Mouse (Mus musculus) right cerebral cortex, postnatal 10 days (tissue): Measurements from ENCODE around the gene Il1rn.
A peak's percentile ranks its signal among the peaks of the same experiment; 100 is the strongest.

Experiments
- DNase-seq, 2 experiments: peaks; one replicate each; pipeline ENCODE4 v3.0.0; 2021; ENCODE audit warnings: low spot score in 2 of 2

Gene Il1rn

DNA sequence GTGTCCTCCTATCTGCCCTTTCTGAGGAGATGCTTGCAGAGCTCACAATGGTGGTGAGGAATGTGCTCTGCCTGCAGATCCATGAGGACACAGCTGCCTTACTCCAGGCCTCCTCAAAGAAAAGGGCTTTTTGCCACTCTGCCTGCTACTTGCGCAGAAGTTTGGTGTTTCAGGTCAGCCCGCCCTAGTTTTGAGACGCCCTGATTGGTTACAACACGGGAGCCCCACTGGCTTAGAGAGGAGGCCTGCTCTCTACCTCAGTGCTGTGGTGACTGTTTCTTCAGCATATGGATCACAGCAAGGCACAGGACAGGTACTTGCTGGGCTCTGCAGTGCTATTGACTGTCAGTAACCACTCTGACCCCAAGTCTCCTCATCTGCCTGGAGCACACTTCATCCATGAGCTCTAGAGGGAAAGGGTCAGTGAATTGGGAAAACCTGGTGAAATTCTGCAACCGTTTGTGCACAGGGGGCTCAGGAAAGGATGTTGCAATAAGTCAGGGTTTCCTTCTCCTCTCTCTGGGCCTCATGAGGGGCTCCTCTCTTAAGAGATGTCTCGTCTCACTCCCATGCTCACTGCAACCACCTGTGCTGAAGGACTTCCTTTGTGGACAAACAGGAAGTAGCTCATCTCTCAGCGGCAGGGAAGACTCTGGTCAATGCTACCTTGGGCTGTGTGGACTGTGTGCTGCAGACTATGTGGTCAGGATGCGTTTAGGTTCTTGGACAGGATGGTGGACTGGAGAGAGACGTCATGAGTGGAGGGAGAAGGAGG, 46.0 kb downstream of the Il1rn start:
- DNase-seq, result no peak

DNA sequence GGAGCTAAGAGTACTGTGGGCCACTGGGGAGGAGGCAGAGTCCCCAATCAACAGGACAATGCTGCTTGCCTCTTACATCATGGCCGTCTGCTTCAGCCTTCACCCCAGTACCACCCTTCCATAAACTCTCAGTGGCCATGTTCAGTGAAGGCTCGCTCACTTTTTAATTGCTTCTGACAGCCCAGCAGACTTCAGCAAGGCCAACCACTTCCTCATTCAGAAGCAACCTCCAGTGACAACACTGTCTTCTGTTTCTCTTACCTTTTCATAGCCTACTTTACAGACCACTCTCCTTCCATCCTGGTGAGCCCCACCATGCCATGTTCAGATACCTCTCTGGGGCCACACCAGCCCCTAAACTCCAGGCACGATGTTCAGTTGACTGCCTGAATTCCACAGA, 47.0 kb downstream of the Il1rn start:
- no peak for DNase-seq

DNA sequence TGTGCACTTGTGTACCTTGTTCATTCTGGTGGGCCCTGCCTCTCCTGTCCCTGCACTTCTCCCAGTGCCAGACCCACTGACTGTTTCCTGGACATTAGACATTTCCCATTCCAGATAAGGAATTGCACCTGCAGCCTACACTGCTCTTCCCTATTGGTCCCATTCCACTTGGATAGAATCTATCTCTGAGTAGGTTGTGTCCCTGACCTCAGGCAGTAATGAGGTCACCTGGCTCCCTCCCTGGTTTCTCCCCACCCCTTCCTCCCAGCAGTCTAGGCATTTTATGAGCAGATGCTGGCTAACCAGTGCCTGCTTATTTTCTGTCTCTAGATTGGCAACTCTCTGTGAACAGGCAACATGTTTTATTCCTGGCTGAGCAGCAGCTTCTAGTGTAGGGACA, 47.7 kb downstream of the Il1rn start:
- no peak for DNase-seq

DNA sequence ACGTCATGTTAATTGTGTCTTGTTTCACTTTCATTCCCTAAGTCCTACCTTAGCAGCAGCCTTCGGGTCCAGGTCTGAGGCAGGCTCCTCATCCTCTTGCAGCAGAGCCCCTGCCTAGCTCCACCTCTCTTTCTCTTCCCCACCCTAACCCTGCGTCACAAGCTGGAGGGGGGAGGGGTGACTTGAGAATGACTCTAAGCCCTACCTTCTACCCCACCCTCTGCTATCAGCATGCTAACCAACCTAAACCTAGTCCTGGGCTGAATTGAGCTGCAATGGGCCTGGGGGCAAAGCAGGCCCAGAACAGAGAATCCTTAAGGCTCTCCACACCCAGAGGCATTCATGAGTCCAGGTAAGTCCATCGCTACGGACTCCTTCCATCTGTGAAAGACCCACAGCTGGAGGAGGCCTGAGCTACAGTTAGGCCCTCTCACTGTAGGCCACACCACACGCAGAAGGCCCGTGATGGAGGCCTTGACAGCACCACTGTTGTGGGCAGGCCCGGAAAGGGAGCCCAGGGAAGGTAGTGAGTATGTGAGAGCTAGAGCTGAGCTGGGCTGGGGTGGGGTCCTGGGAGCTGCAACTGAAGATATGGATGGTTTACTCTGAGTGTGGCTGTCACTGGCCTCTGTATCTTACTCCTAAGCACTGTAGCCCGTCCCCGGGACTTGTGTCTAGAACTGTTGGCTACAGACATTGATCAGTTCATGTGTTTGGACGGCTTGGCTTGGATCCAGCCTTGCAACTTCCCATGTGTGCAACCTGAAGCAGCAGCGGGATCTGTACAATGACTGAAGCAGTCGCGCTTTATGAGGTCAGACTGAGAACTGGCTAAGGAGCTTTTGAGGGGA, 48.7 kb downstream of the Il1rn start:
- DNase-seq, result no peak

DNA sequence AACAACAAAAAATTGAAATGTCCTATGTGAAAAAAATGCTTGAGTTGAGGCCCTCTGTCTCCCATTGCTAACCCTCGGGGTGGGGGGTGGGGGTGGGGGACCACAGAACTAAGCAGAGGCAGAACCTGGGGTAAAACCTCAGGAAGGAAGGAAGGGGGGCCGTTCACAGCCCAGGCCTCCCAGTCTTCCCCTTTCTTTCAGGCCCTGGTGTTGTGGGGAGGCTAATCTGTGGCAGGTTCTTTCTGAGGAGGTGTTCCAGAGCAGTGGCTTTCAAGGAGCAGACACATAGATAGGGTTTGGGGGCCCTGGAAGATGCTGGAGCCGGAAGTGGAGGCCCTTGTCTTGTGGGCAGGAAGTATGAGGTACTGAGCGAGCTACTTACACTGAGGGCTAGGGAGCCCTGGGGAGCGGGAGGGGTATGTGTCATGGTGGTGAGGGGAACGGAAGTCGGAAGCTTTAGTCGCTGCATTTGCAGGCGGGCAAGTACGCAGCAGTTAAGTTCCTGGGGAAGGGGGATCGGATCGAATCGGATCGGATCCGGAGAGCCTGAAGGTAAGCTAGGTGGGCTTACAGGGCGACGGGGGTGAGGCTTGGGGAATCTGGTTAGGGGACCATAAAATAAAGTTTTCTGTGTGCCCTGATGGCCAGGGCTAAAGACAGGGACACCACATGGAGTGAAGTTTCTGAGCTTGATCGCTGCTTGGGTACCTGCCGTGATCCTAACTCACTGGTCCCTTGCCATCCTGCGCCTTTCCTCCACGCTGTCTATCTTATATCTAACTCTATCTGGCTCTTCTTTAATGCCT, 49.7 kb downstream of the Il1rn start:
- DNase-seq, result no peak

DNA sequence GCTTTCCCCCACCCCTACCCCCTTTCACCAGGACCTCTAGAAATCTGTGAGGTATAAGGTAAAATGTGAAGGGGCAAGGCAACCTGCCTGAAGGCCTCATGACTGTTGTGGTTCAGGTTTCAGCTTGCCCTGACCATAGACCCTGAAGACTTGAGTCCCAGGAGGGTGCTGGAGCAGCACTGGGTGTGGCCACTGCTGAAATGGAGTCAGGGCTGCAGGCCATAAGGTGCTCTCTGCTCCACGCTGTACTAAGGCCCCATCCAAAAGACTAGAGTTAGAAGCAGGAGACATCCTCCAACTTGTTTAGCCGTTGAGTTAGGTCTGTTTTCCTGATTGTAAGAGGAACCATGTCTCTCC, 50.3 kb downstream of the Il1rn start:
- DNase-seq, result no peak

DNA sequence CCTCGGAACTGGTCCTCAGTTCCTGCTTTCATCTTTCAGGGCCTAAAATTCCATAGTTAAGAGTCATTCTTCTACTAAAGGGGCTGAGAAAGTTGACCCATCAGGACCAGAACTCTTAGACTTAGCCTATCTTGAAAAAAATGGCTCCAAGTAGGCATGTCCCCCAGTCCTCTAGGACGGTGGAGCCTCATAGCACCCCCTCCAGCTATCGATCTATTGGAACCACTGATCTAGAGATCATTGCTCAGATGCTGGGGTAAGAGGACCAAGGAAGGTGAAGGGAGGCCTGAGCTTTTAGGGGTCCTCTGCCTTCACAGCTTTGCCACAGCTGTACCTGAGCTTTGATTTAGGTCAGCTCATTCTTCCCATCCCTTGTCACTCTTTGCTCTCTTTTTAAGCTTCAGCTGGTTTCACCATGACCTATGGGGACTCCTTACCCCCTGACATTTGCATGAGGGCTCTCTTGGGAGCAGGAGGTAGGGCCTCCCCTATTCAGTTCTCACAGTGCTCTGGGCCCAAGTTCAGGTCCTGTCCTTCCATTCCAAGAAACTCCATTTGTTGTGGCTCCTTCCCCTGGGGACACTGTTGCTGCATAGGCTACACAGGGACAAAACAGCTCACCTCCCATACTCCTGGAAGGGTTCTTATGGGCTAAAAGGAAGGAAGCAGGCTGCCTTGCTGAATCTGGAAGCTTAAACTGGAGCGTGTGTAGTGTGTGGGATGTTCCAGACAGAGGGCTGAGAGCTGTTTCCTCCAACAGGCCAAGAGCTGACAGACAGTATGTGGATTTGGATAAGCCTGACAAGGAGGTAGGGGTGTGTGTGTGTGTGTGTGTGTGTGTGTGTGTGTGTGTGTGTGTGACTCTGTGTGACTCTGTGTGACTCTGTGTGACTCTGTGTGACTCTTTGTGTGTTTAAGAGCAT, 51.0 kb downstream of the Il1rn start:
- peak; percentile 33 to 70 for DNase-seq

DNA sequence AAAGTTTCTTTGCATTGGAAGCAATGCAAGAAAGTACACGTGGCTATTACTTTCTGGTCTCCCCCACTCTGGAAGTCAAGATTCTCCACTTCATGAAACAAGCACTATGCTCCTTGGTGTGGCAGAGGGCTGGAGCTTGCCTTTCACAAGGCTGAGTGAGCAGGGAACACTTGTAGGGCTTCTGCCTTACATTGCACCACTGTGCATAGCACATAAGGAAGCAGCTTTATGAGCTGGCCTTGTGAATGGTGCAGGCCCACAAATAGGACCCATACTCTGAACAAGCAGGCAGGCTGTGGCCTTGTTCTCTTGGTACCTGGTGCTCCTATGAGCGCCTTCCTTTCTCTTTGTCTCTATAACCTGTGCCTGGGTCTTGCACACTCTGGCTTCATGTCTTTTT, 56.6 kb downstream of the Il1rn start:
- DNase-seq, result no peak

DNA sequence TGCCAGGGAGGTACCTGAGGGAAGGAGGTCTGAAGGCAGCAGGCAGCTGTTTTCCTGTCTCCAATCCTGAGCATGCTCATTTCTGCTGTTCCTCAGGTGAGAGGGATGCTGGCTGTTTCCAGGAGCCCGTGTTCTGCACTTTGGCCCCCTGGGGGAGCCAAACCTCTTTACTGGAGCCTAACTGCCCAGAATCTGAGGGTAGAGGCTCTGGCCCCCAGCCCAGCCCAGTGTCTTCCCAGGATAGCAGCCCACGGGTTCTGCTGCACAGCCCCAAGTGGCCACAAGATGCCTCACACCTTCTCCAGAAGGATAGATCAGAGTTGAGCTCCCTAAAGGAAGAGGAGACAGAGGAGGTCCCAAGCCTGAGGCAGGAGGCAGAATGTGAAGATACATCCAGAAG, 60.5 kb downstream of the Il1rn start:
- DNase-seq, result no peak

DNA sequence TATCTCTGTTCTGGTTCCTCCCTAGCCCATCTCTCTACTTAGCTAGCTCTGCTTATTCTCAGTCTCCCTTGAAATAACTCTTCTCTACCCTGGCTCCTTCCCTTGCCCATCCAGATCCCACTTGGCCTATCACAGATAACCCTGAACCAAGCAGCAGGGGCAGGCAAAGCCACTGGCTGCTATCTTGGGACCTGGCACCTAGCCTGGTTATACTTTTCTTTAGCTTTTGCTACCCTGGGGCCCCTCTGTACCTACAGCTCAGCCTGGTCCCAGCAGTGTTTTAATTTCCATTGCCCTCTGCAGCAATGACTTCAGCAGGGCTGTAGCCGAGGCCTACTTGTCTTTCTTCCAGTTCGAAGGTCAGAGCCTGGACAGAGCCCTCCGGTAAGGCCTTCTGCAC, 64.1 kb downstream of the Il1rn start:
- no peak for DNase-seq
